Mouse (Mus musculus) CH12.LX (cell line): Measurements from ENCODE around the gene 4931428L18Rik. TPM values are rescaled to one million over a fixed set of nuclear protein-coding genes. Genes with fewer than 3 reads are reported as not detected.

Experiments used
- DNase-seq: peaks from one replicate; pipeline ENCODE4 v3.0.0-alpha.2; 2013; ENCODE audit errors: extremely low read depth
- H3K27ac ChIP-seq: 2 replicates; pipeline ENCODE4 v1.5.1; 2012; ENCODE audit warnings: low read depth, mild to moderate bottlenecking, control low read depth, moderate library complexity; ENCODE audit not compliant: insufficient read depth
- H3K27me3 ChIP-seq: replicated peaks from 2 replicates; pipeline ENCODE3; 2012; ENCODE audit warnings: inconsistent platforms
- H3K36me3 ChIP-seq, 2 experiments: replicated peaks in 1 of 2; 2 replicates each; pipeline versions ENCODE3 to v1.6.1; 2012; ENCODE audit warnings: inconsistent platforms in 1 of 2, low read length in 1 of 2, mild to moderate bottlenecking in 1 of 2, mixed read lengths in 1 of 2, moderate library complexity in 1 of 2; ENCODE audit not compliant: control insufficient read depth in 1 of 2, insufficient read depth in 1 of 2
- H3K4me1 ChIP-seq, 2 experiments: 2 replicates each; pipeline ENCODE4 v1.6.1; 2012; ENCODE audit warnings: inconsistent platforms in 1 of 2, moderate library complexity in 1 of 2; ENCODE audit not compliant: insufficient read depth in 2 of 2, control insufficient read depth in 1 of 2
- H3K4me2 ChIP-seq: 2 replicates; pipeline ENCODE4 v1.6.1; 2012; ENCODE audit warnings: low read depth, mild to moderate bottlenecking, control low read depth; ENCODE audit not compliant: poor library complexity, insufficient read depth, severe bottlenecking
- H3K4me3 ChIP-seq, 3 experiments: fragments of 150-350 bp in 1 of 3; sonication (generic) in 1 of 3; replicated peaks in 1 of 3; 2 replicates each; pipeline versions ENCODE3 to v1.5.1; 2011 to 2012; ENCODE audit warnings: low read depth in 2 of 3, low read length in 2 of 3, mild to moderate bottlenecking in 2 of 3, moderate library complexity in 2 of 3, control low read depth in 1 of 3, improper control_type of control experiment in 1 of 3, inconsistent platforms in 1 of 3, mixed read lengths in 1 of 3; ENCODE audit not compliant: poor library complexity in 1 of 3
- H3K79me2 ChIP-seq: replicated peaks from 2 replicates; pipeline ENCODE4 v1.6.1; 2012; ENCODE audit warnings: mild to moderate bottlenecking, moderate library complexity; ENCODE audit not compliant: control insufficient read depth, poor library complexity, insufficient read depth, severe bottlenecking; ENCODE audit errors: extremely low read depth
- H3K9ac ChIP-seq: 2 replicates; pipeline ENCODE4 v1.6.1; 2012; ENCODE audit warnings: low read depth, mild to moderate bottlenecking, control low read depth, moderate library complexity; ENCODE audit not compliant: insufficient read depth
- H3K9me3 ChIP-seq: replicated peaks from 2 replicates; pipeline ENCODE3; 2012; ENCODE audit warnings: low read length, inconsistent platforms, mixed read lengths
- BHLHE40 ChIP-seq: IDR thresholded peaks from 2 replicates; pipeline ENCODE4 v1.6.1; 2011; ENCODE audit warnings: mild to moderate bottlenecking, low read depth, low read length, improper control_type of control experiment
- CHD1 ChIP-seq: IDR thresholded peaks from 2 replicates; pipeline ENCODE4 v1.6.1; 2012; ENCODE audit warnings: low read depth, low read length, improper control_type of control experiment, inconsistent platforms
- CHD2 ChIP-seq: IDR thresholded peaks from 2 replicates; pipeline ENCODE4 v1.6.1; 2011; ENCODE audit warnings: low read length, improper control_type of control experiment
- E2F4 ChIP-seq: IDR thresholded peaks from 2 replicates; pipeline ENCODE4 v1.6.1; 2011; ENCODE audit warnings: low read depth, low read length, improper control_type of control experiment; ENCODE audit not compliant: insufficient replicate concordance
- EP300 ChIP-seq: IDR thresholded peaks from 2 replicates; pipeline ENCODE4 v1.6.1; 2011; ENCODE audit warnings: low read length, improper control_type of control experiment
- ETS1 ChIP-seq: conservative IDR thresholded peaks from 2 replicates; pipeline ENCODE4 v1.6.1; 2012; ENCODE audit warnings: low read depth, mild to moderate bottlenecking, inconsistent platforms, low read length, improper control_type of control experiment, moderate library complexity
- GABPA ChIP-seq: IDR thresholded peaks from 2 replicates; pipeline ENCODE4 v1.6.1; 2012; ENCODE audit warnings: low read depth, low read length, improper control_type of control experiment, inconsistent platforms; ENCODE audit not compliant: insufficient replicate concordance
- HCFC1 ChIP-seq: IDR thresholded peaks from 2 replicates; pipeline ENCODE4 v1.6.1; 2012; ENCODE audit warnings: low read depth, mild to moderate bottlenecking, inconsistent platforms, low read length, improper control_type of control experiment
- IRF4 ChIP-seq: IDR thresholded peaks from 2 replicates; pipeline ENCODE4 v1.6.1; 2014; ENCODE audit warnings: low read depth, mild to moderate bottlenecking, inconsistent platforms, low read length, improper control_type of control experiment
- JUND ChIP-seq: conservative IDR thresholded peaks from 2 replicates; pipeline ENCODE4 v1.6.1; 2011; ENCODE audit warnings: low read depth, low read length, improper control_type of control experiment
- KAT2A ChIP-seq: IDR thresholded peaks from 2 replicates; pipeline ENCODE4 v1.6.1; 2012; ENCODE audit warnings: low read length, improper control_type of control experiment, inconsistent platforms; ENCODE audit not compliant: insufficient replicate concordance
- MAFK ChIP-seq: IDR thresholded peaks from 2 replicates; pipeline ENCODE4 v1.6.1; 2011; ENCODE audit warnings: low read length, improper control_type of control experiment; ENCODE audit not compliant: insufficient replicate concordance
- MAX ChIP-seq: IDR thresholded peaks from 2 replicates; pipeline ENCODE4 v1.6.1; 2011; ENCODE audit warnings: low read length, improper control_type of control experiment
- MEF2A ChIP-seq: IDR thresholded peaks from 2 replicates; pipeline ENCODE4 v1.6.1; 2014; ENCODE audit warnings: low read depth, mild to moderate bottlenecking, inconsistent platforms, low read length, improper control_type of control experiment, borderline replicate concordance
- MXI1 ChIP-seq: IDR thresholded peaks from 2 replicates; pipeline ENCODE4 v1.6.1; 2011; ENCODE audit warnings: mild to moderate bottlenecking, low read depth, low read length, improper control_type of control experiment
- MYC ChIP-seq: IDR thresholded peaks from 2 replicates; pipeline ENCODE4 v1.6.1; 2011; ENCODE audit warnings: low read depth, mild to moderate bottlenecking, improper control_type of control experiment, low read length
- NELFE ChIP-seq: IDR thresholded peaks from 2 replicates; pipeline ENCODE4 v1.6.1; 2011; ENCODE audit warnings: low read depth, low read length, improper control_type of control experiment
- NRF1 ChIP-seq: IDR thresholded peaks from 2 replicates; pipeline ENCODE4 v1.6.1; 2014; ENCODE audit warnings: low read depth, mild to moderate bottlenecking, inconsistent platforms, low read length, improper control_type of control experiment, moderate library complexity
- POLR2AphosphoS2 ChIP-seq: IDR thresholded peaks from 2 replicates; pipeline ENCODE4 v1.6.1; 2011; ENCODE audit warnings: low read depth, low read length, improper control_type of control experiment
- RAD21 ChIP-seq: IDR thresholded peaks from 2 replicates; pipeline ENCODE4 v1.6.1; 2011; ENCODE audit warnings: low read depth, mild to moderate bottlenecking, low read length, improper control_type of control experiment, moderate library complexity
- SIN3A ChIP-seq: IDR thresholded peaks from 2 replicates; pipeline ENCODE4 v1.6.1; 2012; ENCODE audit warnings: low read length, improper control_type of control experiment, inconsistent platforms
- TBP ChIP-seq: conservative IDR thresholded peaks from 2 replicates; pipeline ENCODE4 v1.6.1; 2011; ENCODE audit warnings: low read depth, low read length, improper control_type of control experiment
- TCF12 ChIP-seq: IDR thresholded peaks from 2 replicates; pipeline ENCODE4 v1.6.1; 2014; ENCODE audit warnings: low read depth, mild to moderate bottlenecking, inconsistent platforms, low read length, improper control_type of control experiment
- UBTF ChIP-seq: IDR thresholded peaks from 2 replicates; pipeline ENCODE4 v1.6.1; 2012; ENCODE audit warnings: low read depth, mild to moderate bottlenecking, inconsistent platforms, low read length, improper control_type of control experiment, moderate library complexity
- USF2 ChIP-seq: conservative IDR thresholded peaks from 2 replicates; pipeline ENCODE4 v1.6.1; 2011; ENCODE audit warnings: low read depth, low read length, improper control_type of control experiment
- ZKSCAN1 ChIP-seq: IDR thresholded peaks from 2 replicates; pipeline ENCODE4 v1.6.1; 2012; ENCODE audit warnings: low read depth, inconsistent platforms, low read length, improper control_type of control experiment, borderline replicate concordance
- ZMIZ1 ChIP-seq: IDR thresholded peaks from 2 replicates; pipeline ENCODE4 v1.6.1; 2012; ENCODE audit warnings: low read depth, mild to moderate bottlenecking, inconsistent platforms, low read length, improper control_type of control experiment
- ZNF384 ChIP-seq: IDR thresholded peaks from 2 replicates; pipeline ENCODE4 v1.6.1; 2012; ENCODE audit warnings: low read depth, low read length, improper control_type of control experiment, inconsistent platforms
- dilution Hi-C: fragments of 300-500 bp; cut with MboI; formaldehyde crosslinking; loops from 2 replicates; pipeline ENCODE4 v1.14.3; 2020; ENCODE audit warnings: low sequenced_read_pairs; ENCODE audit not compliant: extremely low pct_unique_long_range_greater_than_20kb, extremely low pct_ligation_motif_present
- in situ Hi-C: fragments of 300-500 bp; cut with MboI; formaldehyde crosslinking; loops from 3 replicates; pipeline ENCODE4 v1.14.3; 2019; ENCODE audit warnings: low sequenced_read_pairs, low pct_ligation_motif_present, low pct_unique_long_range_greater_than_20kb, mixed read lengths
- polyA plus RNA-seq: library from polyadenylated mRNA; unstranded; fragments of >175 nt; gene quantifications from 2 replicates; pipeline ENCODE4 v1.2.1, GENCODE M21; 2012; ENCODE audit warnings: low read depth; ENCODE audit not compliant: insufficient read length
- total RNA-seq, 2 experiments: library from RNA; depleted of rRNA; stranded (reverse); fragments of 300-350 nt in 1 of 2; fragments of >200 nt in 1 of 2; gene quantifications; 2 replicates each; pipeline ENCODE4 v1.2.3; 2012 to 2014

The 4931428L18Rik gene
- total and polyA plus RNA-seq, 3 experiments = 4.6 to 11.0 (median 9.3) TPM

GRCm38 (mm10) chr1:31072523-31073370 lies 149.7 kb downstream of the 4931428L18Rik start:
- no peak overlapping the region for H3K4me3 ChIP-seq
- no peaks in the 10 kb centered on the region for H3K4me1 ChIP-seq
- H3K27me3 ChIP-seq = no peaks in the 10 kb centered on the region
- no peak overlapping the region for H3K9ac ChIP-seq
- H3K27ac ChIP-seq = no peak overlapping the region
- in situ Hi-C loops = no loop called here
- dilution Hi-C loops = no loop called here
- DNase-seq = no peak
- H3K79me2 ChIP-seq = no peaks in the 10 kb centered on the region
- H3K9me3 ChIP-seq = no peaks in the 10 kb centered on the region
- TF ChIP-seq MEF2A (no peak), JUND (no peak), POLR2AphosphoS2 (no peak), MYC (no peak), USF2 (no peak), ZKSCAN1 (no peak), KAT2A (no peak), MAX (no peak), SIN3A (no peak), MAFK (no peak), NRF1 (no peak), TBP (no peak), E2F4 (no peak), ZNF384 (no peak), CHD1 (no peak), ETS1 (no peak), CHD2 (no peak), MXI1 (no peak)
- H3K36me3 ChIP-seq = no peaks in the 10 kb centered on the region
- H3K4me2 ChIP-seq = no peak overlapping the region

GRCm38 (mm10) chr1:31071209-31071608 lies 151.3 kb downstream of the 4931428L18Rik start:
- dilution Hi-C loops (no loop called here), in situ Hi-C loops (no loop called here)
- H3K4me3 ChIP-seq = no peak overlapping the region
- no peaks in the 10 kb centered on the region for H3K27me3 ChIP-seq
- no peak overlapping the region for H3K27ac ChIP-seq
- H3K9me3 ChIP-seq = no peaks in the 10 kb centered on the region
- H3K79me2 ChIP-seq = no peaks in the 10 kb centered on the region
- no peaks in the 10 kb centered on the region for H3K4me1 ChIP-seq
- H3K4me2 ChIP-seq = no peak overlapping the region
- no peak for DNase-seq
- TF ChIP-seq EP300 (no peak), NRF1 (no peak), TCF12 (no peak), GABPA (no peak), CHD2 (no peak), HCFC1 (no peak), POLR2AphosphoS2 (no peak), ZMIZ1 (no peak), BHLHE40 (no peak), SIN3A (no peak), E2F4 (no peak), TBP (no peak), IRF4 (no peak), MAFK (no peak), UBTF (no peak), RAD21 (no peak), MYC (no peak), NELFE (no peak)
- no peaks in the 10 kb centered on the region for H3K36me3 ChIP-seq
- no peak overlapping the region for H3K9ac ChIP-seq
